Mouse (Mus musculus): ENCODE measurements around the gene Pex26.

- TF ChIP-seq CTCF (IDR thresholded peaks at IDR 0.05; ENCODE audit: low read depth) (no peak), EP300 (optimal IDR thresholded peaks at IDR 0.05) (no peak)
These were observed 38.4 kb upstream of the Pex26 start for GRCm38 (mm10) chr6:121145010-121145604.

Data from stomach, postnatal 0 days (tissue).